Mouse (Mus musculus): ENCODE measurements around the gene Usp3.

Usp3 gene

GRCm38 (mm10) chr9:66592708-66593612 is at the start of gene Usp3:
Usp3 (minus strand) TSS chr9:66593142.
- peak; percentile 91 for DNase-seq

GRCm38 (mm10) chr9:66640491-66640890 is 47.5 kb upstream of the Usp3 start:
- no peak for DNase-seq

GRCm38 (mm10) chr9:66639626-66640025 is 46.7 kb upstream of the Usp3 start:
- no peak for DNase-seq

DNA sequence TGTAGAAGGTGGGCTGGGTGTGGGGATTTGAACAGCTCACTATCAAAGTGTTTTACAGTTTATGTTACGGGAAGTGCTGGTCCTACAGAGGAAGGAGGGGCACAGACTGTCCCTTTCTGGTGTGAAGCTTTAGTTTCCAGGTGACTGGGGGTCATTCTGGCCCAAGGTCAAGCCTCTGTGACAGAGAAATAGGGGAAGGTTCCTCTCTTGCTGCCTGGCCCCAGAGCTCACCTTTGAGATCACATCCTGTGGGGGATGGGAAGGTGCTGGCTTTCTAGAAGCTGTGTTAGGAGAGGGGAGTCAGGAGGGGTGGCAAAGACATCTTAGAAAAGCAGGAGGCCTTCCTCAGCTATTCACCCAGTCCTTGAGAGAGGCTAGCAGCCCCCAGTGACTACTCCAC is 39.5 kb upstream of the Usp3 start:
- DNase-seq: no peak

- DNase-seq: no peak
Measured at GRCm38 (mm10) chr9:66630931-66631330, 38.0 kb upstream of the Usp3 start.

GRCm38 (mm10) chr9:66626661-66627060 is 33.7 kb upstream of the Usp3 start:
- no peak for DNase-seq

DNA sequence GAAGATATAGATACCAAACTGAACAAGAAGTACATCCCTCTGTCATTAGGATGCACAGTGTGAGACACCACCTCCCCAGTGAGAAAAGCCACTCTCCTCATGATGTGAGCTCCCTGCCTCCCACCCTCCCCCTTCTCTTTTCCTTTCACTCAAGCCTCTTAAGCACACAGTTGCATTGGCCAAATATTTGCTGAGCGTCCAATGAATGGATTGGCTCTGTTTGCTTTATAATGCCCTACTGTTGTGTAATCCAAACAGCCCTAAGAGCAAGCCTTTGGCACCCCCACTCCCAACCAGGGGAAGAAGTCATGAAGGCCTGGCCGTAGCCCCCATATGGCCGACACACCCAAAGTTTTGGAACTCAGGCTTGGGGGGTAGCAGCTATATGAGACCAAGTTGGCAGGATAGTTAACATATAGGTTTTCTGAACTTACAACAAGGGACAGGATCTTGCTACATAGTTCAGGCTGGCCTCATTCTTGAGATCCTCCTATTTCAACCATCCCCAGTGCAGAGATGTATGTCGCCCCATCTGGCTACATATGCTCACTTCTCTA is 33.1 kb upstream of the Usp3 start:
- DNase-seq: no peak

DNA sequence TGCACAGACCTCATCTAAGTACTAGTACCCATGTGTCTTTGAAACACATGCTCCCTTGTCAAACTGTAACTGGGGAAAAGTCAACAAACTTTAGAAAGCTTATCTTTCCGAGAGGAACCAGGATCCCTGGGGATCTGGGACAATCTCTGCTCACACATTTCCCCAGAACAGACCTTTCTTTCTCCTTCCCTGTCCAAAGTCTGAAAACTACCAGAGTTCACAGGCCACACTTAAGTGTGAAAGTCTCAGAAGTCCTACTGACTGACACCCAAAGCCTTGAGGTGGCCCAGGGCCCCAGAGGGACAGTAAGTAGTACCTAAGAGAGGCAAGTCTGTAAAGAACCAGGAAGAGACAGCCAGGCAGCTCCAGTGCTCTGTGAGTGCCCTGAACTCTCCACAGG is 31.9 kb upstream of the Usp3 start:
- DNase-seq: no peak

- DNase-seq: no peak
Measured at GRCm38 (mm10) chr9:66623627-66624026, 30.7 kb upstream of the Usp3 start.

GRCm38 (mm10) chr9:66620581-66620981 is 27.6 kb upstream of the Usp3 start:
- no peak for DNase-seq

- DNase-seq: no peak
Measured at GRCm38 (mm10) chr9:66620055-66620454, 27.1 kb upstream of the Usp3 start.

DNA sequence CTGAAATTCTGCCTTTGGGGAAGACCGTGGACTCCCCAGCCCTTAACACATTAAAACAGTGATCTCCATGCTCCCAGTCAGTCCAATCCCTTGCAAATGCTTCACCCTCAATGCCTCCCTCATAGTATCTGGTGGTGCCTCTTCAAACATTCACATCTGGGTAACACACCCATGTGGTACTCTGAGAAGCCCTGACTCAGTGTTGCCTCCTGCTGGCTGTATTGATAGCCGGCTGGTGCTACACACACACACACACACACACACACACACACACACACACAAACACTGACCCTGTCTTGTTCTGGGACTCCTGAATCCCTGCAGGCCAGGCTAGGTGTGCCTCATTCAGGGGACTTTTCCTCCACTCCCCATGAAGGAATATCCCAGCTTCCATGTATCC is 24.9 kb upstream of the Usp3 start:
- no peak for DNase-seq

GRCm38 (mm10) chr9:66616858-66617257 is 23.9 kb upstream of the Usp3 start:
- no peak for DNase-seq

DNA sequence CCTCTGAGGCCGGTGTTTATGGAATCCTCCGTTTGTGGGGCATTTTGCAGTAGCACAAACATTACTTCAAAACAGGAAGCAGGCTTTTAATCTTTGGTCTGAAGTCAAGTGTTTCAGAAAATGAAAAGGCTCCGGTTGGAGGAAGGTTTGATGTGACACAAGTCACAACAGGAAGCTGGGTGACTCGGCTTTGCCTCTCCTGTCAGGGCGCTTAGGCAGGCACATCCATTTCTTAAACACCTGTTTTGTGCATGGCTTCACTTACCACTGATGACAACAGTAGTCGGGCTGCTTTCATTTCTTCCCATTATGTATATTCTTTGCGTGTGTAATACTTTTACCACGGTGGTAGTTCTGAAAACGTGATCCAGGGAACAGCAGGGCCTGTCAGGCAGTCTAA is 22.2 kb upstream of the Usp3 start:
- DNase-seq: no peak

- DNase-seq: no peak
Measured at GRCm38 (mm10) chr9:66614547-66614946, 21.6 kb upstream of the Usp3 start.

GRCm38 (mm10) chr9:66613667-66614066 is 20.7 kb upstream of the Usp3 start:
- DNase-seq: no peak

- DNase-seq: peak; percentile 88
Measured at GRCm38 (mm10) chr9:66611478-66612093, 18.6 kb upstream of the Usp3 start.

- DNase-seq: no peak
Measured at GRCm38 (mm10) chr9:66608817-66609345, 15.9 kb upstream of the Usp3 start.

DNA sequence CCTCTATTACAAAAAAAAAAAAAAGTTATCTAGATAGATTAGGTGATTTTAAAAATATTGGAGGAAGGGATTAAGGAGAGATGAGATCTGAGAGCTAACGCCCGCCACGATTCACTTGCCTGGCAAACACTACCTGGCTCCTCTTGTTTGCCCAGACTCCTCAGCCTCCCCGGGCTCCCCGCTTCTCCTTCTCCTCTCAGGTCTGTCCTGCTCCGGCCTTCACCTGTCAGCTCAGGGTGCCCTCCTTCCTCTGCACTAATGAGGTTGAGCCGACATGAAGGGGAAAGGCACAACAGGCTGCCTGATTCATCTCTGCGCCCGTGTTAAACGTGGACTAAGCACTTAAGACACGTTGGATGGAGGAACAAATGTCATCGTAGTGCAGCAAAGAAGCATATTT is 13.9 kb upstream of the Usp3 start:
- no peak for DNase-seq

DNA sequence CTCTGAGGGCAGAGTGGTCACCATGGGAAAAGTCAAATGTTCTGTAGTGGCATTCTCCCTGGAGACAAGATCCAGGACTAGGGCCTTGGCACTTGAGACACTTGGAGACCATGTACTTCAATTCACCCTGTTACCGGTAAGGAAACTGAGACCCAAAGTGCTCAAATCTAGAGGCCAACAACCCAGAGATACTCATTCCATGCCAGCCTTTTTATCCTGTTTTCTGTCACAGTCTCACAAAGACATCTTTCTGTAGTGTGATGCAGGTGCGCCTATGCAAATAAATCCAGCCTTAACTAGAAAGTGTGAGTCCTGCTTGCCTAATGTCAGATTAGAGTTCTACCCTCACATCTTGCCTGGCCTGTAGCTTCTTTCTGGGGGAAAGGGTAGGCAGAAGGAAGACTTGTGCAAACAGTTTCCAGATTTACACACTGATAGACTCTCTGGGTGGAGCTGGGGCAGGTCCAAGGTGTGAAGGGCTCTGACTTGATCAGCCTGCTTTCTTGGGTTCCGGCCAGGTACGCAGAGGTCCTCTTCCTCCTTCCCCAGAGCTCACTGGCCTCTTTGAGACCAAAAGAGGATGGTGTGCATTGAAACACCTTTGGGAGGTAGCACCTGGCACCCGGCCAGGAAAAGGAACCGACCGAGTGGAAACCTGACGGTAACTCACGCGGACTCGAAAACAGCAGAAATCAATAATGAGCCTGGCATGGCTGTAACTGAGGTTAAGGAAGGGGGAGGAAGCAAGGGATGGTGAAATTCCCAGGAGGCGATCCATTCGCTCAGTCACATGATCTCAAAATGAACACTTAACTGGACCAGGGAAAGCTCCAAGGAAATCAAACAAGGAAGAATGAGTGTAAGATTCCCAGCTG is 13.2 kb upstream of the Usp3 start:
- no peak for DNase-seq

GRCm38 (mm10) chr9:66604349-66605206 is 11.6 kb upstream of the Usp3 start:
- DNase-seq: no peak

GRCm38 (mm10) chr9:66603907-66604306 is 11.0 kb upstream of the Usp3 start:
- no peak for DNase-seq
